Mouse (Mus musculus): ENCODE data around the gene Tiam1.

- no peak for TF ChIP-seq CTCF (IDR thresholded peaks at IDR 0.05; ENCODE audit: borderline replicate concordance, extremely low read depth, insufficient read depth, insufficient read length)
- TF ChIP-seq POLR2A (IDR thresholded peaks at IDR 0.05; ENCODE audit: borderline replicate concordance, extremely low read depth, insufficient read depth, insufficient read length, poor library complexity, severe bottlenecking): no peak
Observed at GRCm38 (mm10) chr16:89933976-89934375, 209.6 kb downstream of the Tiam1 start.

All from brain, embryonic 14.5 days (tissue).